Mouse (Mus musculus) myocyte (in vitro differentiated cells): ENCODE data around the gene Nxpe4. TPM values are rescaled to one million over a fixed set of nuclear protein-coding genes. Genes with fewer than 3 reads are reported as not detected.

Experiments
- H3K27me3 ChIP-seq: one replicate; pipeline ENCODE4 v1.6.1; 2011; ENCODE audit not compliant: control insufficient read depth, insufficient read depth, insufficient read length
- H3K36me3 ChIP-seq: one replicate; pipeline ENCODE4 v1.6.1; 2011; ENCODE audit not compliant: control insufficient read depth, insufficient read depth
- H3K4me2 ChIP-seq: one replicate; pipeline ENCODE4 v1.6.1; 2011; ENCODE audit warnings: low read depth, control low read depth
- H3K4me3 ChIP-seq: one replicate; pipeline ENCODE4 v1.5.1; 2011; ENCODE audit warnings: mild to moderate bottlenecking, control low read depth, moderate library complexity
- H3K79me2 ChIP-seq: one replicate; pipeline ENCODE4 v1.6.1; 2011; ENCODE audit not compliant: control insufficient read depth, insufficient read depth
- H3ac ChIP-seq: one replicate; pipeline ENCODE4 v1.6.1; 2011; ENCODE audit not compliant: control insufficient read depth, insufficient read length
- CEBPB ChIP-seq: IDR thresholded peaks from 2 replicates; pipeline ENCODE4 v1.6.1; 2011; ENCODE audit warnings: mild to moderate bottlenecking, moderate library complexity; ENCODE audit not compliant: poor library complexity, insufficient read depth, severe bottlenecking
- E2F4 ChIP-seq: IDR thresholded peaks from one replicate; pipeline ENCODE4 v1.6.1; 2011; ENCODE audit warnings: mild to moderate bottlenecking, control low read depth, moderate library complexity; ENCODE audit not compliant: insufficient read depth
- MAX ChIP-seq: IDR thresholded peaks from one replicate; pipeline ENCODE4 v1.6.1; 2011; ENCODE audit warnings: low read depth, mild to moderate bottlenecking, control low read depth
- MYOD1 ChIP-seq, 3 experiments: IDR thresholded peaks; one replicate each; pipeline ENCODE4 v1.6.1; 2011; ENCODE audit warnings: control low read depth in 2 of 3, low read depth in 2 of 3, mild to moderate bottlenecking in 2 of 3, moderate library complexity in 1 of 3; ENCODE audit not compliant: insufficient read length in 2 of 3, control insufficient read depth in 1 of 3
- MYOG ChIP-seq, 3 experiments: IDR thresholded peaks; one replicate each; pipeline ENCODE4 v1.6.1; 2011; ENCODE audit warnings: control low read depth in 2 of 3, low read depth in 2 of 3, mild to moderate bottlenecking in 2 of 3; ENCODE audit not compliant: insufficient read length in 2 of 3, control insufficient read depth in 1 of 3, insufficient read depth in 1 of 3
- POLR2A ChIP-seq: IDR thresholded peaks from one replicate; pipeline ENCODE4 v1.6.1; 2011; ENCODE audit warnings: low read depth, mild to moderate bottlenecking, control low read depth, moderate library complexity; ENCODE audit not compliant: insufficient read length
- POLR2AphosphoS2 ChIP-seq: IDR thresholded peaks from one replicate; pipeline ENCODE4 v1.6.1; 2011; ENCODE audit warnings: low read depth, control low read depth; ENCODE audit not compliant: insufficient read length
- REST ChIP-seq: IDR thresholded peaks from one replicate; pipeline ENCODE4 v1.6.1; 2011; ENCODE audit warnings: mild to moderate bottlenecking, control low read depth, moderate library complexity; ENCODE audit not compliant: insufficient read depth, insufficient read length
- SRF ChIP-seq: IDR thresholded peaks from one replicate; pipeline ENCODE4 v1.6.1; 2011; ENCODE audit warnings: low read depth; ENCODE audit not compliant: control insufficient read depth, insufficient read length
- TCF12 ChIP-seq: IDR thresholded peaks from one replicate; pipeline ENCODE4 v1.6.1; 2011; ENCODE audit warnings: mild to moderate bottlenecking, control low read depth; ENCODE audit not compliant: poor library complexity, insufficient read depth, severe bottlenecking
- TCF3 ChIP-seq: IDR thresholded peaks from one replicate; pipeline ENCODE4 v1.6.1; 2011; ENCODE audit warnings: low read depth, control low read depth; ENCODE audit not compliant: insufficient read length
- USF1 ChIP-seq: IDR thresholded peaks from one replicate; pipeline ENCODE4 v1.6.1; 2011; ENCODE audit warnings: low read depth, mild to moderate bottlenecking, control low read depth, moderate library complexity
- polyA plus RNA-seq: library from polyadenylated mRNA; unstranded; fragments of >200 nt; fragmentation: generic; extraction: Trizol; gene quantifications from one replicate; pipeline ENCODE4 v1.2.1, GENCODE M21; 2012; ENCODE audit warnings: missing spikeins

Nxpe4 gene
- polyA plus RNA-seq, 1 experiment: 0.10 TPM

DNA sequence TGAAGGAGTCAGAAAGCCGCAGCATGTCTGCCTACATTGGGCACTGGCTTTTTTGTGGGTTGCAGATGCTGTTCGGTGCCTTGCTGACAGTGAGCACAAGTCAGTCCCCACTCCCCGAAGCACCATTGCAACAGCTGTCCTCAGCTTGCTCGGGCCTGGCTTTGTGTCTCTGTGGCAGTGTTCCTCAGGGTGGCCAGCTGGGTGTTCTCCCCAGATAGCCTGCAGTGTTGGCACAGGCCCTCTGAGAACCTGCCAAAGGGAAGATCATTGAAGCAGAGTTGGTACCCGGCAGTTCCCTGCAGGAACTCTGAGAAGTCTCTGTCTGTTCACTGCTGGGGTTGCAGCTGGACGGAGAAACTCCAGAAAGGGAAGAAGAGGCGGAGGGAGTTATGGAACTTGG, 22.5 kb downstream of the Nxpe4 start:
- H3K79me2 ChIP-seq: no peaks in the 10 kb centered on the region

GRCm38 (mm10) chr9:48188854-48189253, 27.0 kb downstream of the Nxpe4 start:
- H3ac ChIP-seq: no peak overlapping the region
- no peak overlapping the region for H3K4me3 ChIP-seq
- no peaks in the 10 kb centered on the region for H3K36me3 ChIP-seq
- no peak overlapping the region for H3K4me2 ChIP-seq
- no peaks in the 10 kb centered on the region for H3K79me2 ChIP-seq
- H3K27me3 ChIP-seq: no peaks in the 10 kb centered on the region
- TF ChIP-seq POLR2AphosphoS2 (no peak), CEBPB (no peak), USF1 (no peak), TCF3 (no peak), POLR2A (no peak), MYOG (IDR thresholded peaks at IDR 0.05; ENCODE audit: control insufficient read depth in 1 of 3, insufficient read depth in 1 of 3, insufficient read length in 2 of 3, low read depth in 2 of 3) (no peak), SRF (no peak), MAX (no peak), MYOD1 (IDR thresholded peaks at IDR 0.05; ENCODE audit: control insufficient read depth in 1 of 3, insufficient read length in 2 of 3, low read depth in 2 of 3) (no peak)

More for the DNA sequence above, 22.5 kb downstream of the Nxpe4 start:
- Histone ChIP-seq H3ac (no peak overlapping the region), H3K27me3 (no peaks in the 10 kb centered on the region), H3K4me3 (no peak overlapping the region), H3K4me2 (no peak overlapping the region), H3K36me3 (no peaks in the 10 kb centered on the region)
- TF ChIP-seq E2F4: no peak
- no peak for TF ChIP-seq SRF
- no peak for TF ChIP-seq CEBPB
- TF ChIP-seq MAX: no peak
- TF ChIP-seq MYOD1 (IDR thresholded peaks at IDR 0.05; ENCODE audit: control insufficient read depth in 1 of 3, insufficient read length in 2 of 3, low read depth in 2 of 3): no peak
- TF ChIP-seq REST: no peak
- TF ChIP-seq TCF3: no peak
- TF ChIP-seq USF1: no peak
- TF ChIP-seq MYOG (IDR thresholded peaks at IDR 0.05; ENCODE audit: control insufficient read depth in 1 of 3, insufficient read depth in 1 of 3, insufficient read length in 2 of 3, low read depth in 2 of 3): no peak
- no peak for TF ChIP-seq POLR2A

GRCm38 (mm10) chr9:48197458-48197884, 35.6 kb downstream of the Nxpe4 start:
- Histone ChIP-seq H3K36me3 (no peaks in the 10 kb centered on the region), H3ac (no peak overlapping the region), H3K4me2 (no peak overlapping the region), H3K27me3 (no peaks in the 10 kb centered on the region), H3K79me2 (no peaks in the 10 kb centered on the region), H3K4me3 (no peak overlapping the region)
- no peak for TF ChIP-seq SRF
- no peak for TF ChIP-seq TCF3
- TF ChIP-seq MAX: no peak
- TF ChIP-seq CEBPB: no peak
- no peak for TF ChIP-seq E2F4
- no peak for TF ChIP-seq POLR2AphosphoS2
- no peak for TF ChIP-seq TCF12
- no peak for TF ChIP-seq MYOD1 (IDR thresholded peaks at IDR 0.05; ENCODE audit: control insufficient read depth in 1 of 3, insufficient read length in 2 of 3, low read depth in 2 of 3)
- no peak for TF ChIP-seq MYOG (IDR thresholded peaks at IDR 0.05; ENCODE audit: control insufficient read depth in 1 of 3, insufficient read depth in 1 of 3, insufficient read length in 2 of 3, low read depth in 2 of 3)
- TF ChIP-seq POLR2A: no peak
- TF ChIP-seq REST: no peak
- TF ChIP-seq USF1: no peak

GRCm38 (mm10) chr9:48210970-48211369, 49.1 kb downstream of the Nxpe4 start:
- H3K79me2 ChIP-seq: no peaks in the 10 kb centered on the region
- no peaks in the 10 kb centered on the region for H3K27me3 ChIP-seq
- no peak overlapping the region for H3ac ChIP-seq
- H3K4me3 ChIP-seq: no peak overlapping the region
- no peaks in the 10 kb centered on the region for H3K36me3 ChIP-seq
- no peak for TF ChIP-seq TCF12
- no peak for TF ChIP-seq MAX
- TF ChIP-seq E2F4: no peak
- TF ChIP-seq MYOG (IDR thresholded peaks at IDR 0.05; ENCODE audit: control insufficient read depth in 1 of 3, insufficient read depth in 1 of 3, insufficient read length in 2 of 3, low read depth in 2 of 3): no peak
- TF ChIP-seq TCF3: no peak
- no peak for TF ChIP-seq REST
- no peak for TF ChIP-seq POLR2AphosphoS2
- TF ChIP-seq USF1: no peak
- TF ChIP-seq SRF: no peak
- no peak overlapping the region for H3K4me2 ChIP-seq

GRCm38 (mm10) chr9:48211912-48212311, 50.1 kb downstream of the Nxpe4 start:
- Histone ChIP-seq H3ac (no peak overlapping the region), H3K27me3 (no peaks in the 10 kb centered on the region), H3K36me3 (no peaks in the 10 kb centered on the region), H3K4me2 (no peak overlapping the region), H3K79me2 (no peaks in the 10 kb centered on the region), H3K4me3 (no peak overlapping the region)
- TF ChIP-seq MAX: no peak
